Mouse (Mus musculus) spleen, postnatal 10 days (tissue): ENCODE results near the gene Ergic1.

Experiments used
- DNase-seq, 2 experiments: peaks; one replicate each; pipeline ENCODE4 v3.0.0; 2021 to 2022; ENCODE audit warnings: low spot score in 2 of 2

Ergic1 gene

DNA sequence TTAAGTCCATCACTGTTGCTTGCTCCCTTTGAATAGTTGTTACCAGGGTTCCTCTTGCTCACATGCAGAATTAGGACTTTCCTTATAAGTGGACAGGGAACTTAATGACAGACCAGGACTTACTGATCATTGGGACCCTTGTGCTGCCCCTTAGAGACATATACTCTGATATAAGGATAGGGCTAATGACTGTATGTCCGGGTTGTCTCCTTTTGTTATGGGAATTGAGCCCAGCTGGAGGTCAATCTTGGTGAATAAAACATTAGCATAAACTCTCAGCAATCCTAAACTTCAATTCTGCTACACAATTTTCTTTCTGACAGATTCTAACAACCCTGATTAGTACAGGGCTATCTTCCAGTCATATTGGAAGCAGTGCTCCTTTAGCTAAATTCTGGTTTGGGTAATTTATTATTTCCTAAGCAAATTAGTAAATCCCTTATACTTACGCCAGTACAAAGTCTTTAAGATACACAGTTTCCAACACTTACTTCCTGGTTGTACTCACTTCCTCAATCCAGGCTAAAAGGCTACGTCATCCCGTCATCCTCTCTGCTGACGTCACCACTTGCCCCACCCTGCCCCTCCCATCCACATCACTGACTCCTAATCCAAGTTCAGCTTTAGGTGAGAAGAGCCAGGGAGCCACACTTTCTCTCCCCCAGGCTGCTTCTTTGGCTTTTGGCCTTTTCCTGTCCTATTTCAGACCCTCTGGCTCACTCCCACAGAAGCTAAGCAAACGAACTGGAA lies 23.4 kb upstream of the Ergic1 start:
- DNase-seq = peak in 1 of 2 experiments; percentile 51

DNA sequence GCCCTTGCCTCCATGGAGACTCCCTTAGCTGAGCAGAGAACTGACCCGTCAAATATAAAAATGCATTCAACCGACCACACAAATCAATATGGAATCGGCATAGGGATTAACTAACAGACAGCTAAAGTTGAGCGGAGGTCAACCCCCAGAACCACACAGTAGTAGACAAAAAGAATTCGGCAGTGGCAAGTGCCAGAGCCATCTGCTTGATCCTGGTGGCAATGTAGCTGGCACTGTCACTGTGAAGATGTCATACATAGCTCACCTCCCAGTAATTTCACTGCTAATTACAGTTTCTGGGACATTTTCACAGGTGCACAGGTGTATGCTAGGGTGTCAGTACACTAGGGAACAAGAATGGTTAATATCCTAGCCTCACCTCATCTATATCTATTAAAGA lies 21.2 kb upstream of the Ergic1 start:
- no peak for DNase-seq

DNA sequence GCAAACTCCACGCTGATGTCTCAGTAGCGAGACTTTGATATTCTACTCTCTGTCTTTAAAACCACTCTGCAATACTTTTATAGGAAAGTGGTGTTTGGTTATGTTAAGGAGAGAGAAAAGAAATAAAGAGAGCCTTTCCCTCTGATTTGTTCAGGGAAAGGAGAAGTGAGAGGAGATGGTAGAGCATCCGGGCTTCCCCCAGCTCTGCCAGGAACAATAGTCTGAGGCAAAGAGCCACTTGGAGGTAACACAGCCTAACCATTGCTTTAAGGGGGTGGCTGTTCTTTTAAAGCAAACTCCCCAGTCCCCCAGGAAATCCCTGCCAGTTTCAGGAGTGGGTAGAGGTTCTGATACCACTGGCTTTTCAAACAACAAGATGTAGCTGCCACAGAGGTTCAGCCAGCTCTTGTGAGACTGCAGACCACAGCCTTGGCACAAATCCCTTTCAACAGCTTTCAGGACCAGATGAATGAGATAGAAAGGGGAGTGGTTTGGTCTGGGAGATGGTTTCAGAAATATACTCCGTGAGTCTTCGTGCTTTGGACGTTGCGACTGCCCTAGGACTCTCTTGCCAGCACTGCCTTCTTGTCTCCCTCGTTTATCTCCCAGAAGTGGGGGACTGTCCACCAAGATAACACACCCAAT lies 16.8 kb upstream of the Ergic1 start:
- DNase-seq = no peak

DNA sequence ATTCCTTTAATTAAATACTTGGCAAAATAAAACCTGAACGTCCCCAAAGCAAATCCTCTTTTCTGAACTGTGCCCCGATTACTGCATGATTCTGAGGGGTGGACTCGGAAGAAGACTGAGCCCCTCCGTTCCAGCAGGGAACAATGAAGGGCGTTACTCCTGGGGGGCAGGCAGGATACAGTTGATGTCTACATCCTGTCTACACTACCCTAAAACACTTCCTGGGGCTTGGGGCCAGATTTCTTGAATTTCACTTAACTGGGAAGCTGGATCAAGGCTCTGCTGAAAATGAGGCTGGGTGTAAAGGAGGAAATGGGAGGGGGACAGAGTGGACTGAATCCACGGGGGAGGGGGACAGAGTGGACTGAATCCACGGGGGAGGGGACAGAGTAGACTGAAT lies 13.5 kb upstream of the Ergic1 start:
- DNase-seq = no peak

DNA sequence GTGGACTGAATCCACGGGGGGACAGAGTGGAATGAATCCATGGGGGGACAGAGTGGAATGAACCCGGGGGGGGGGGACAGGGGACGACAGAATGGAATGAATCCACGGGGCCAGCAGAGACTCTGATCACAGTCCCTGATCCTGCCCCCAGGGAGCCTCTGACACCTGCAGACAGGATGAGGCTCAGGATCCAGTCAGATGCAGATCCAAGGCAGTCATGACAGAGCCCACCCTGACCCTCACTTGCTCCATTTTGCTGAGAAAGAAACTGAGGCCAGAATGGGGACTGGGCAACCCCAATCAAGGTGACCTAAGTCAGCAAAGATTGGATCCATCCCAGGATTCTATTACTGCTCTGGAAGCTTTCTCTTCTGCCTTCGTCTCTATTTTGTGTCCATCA lies 12.7 kb upstream of the Ergic1 start:
- DNase-seq = no peak

DNA sequence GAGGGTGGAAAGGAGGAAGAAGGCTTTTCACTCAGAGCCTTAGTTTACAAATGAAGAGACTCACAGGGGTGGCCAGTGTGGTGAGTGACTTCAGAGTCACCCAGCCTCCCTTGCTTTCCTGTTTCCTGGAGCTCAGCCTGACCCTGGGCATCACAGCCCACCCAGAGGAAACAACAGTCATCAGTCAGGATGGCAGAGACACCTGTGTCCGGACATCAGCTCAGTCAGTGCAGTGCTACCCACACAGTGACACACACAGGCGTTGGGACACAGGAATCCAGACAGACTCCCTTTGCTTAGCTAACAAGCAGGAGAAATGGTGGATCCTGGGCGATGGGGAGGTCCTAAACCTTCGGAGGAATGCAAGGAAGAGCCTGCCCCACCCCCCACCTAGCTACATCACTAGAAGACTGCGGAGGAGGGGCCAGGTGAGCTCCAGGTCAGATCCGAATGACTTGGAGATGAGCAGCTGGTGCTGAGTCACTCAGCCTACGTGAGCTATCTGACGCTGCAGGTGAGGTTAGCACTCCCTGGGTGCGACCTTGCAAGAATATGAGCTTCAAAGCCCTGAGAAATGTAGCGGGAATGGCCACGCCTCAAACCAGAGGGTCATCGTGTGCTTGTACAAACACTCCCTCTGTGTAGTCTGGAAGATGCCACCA lies 12.0 kb upstream of the Ergic1 start:
- no peak for DNase-seq

DNA sequence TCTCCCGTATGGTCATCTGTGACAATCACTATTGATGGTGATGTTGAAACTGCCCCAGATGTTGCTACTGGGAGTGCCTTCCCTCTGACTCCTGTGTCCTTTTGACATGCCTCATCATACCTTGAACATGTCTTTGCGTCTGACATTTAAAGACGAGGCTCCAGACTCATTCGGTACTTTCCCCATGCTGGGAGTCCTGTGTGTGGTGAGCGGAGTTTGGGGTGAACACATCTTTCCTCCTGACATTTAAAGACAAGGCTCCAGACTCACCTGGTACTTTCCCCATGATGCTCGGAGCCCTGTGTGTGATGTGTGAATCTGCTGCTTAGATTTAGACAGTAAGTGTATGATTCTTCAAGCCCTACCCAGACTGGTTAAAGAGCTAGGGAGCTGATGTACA lies 10.2 kb upstream of the Ergic1 start:
- no peak for DNase-seq

DNA sequence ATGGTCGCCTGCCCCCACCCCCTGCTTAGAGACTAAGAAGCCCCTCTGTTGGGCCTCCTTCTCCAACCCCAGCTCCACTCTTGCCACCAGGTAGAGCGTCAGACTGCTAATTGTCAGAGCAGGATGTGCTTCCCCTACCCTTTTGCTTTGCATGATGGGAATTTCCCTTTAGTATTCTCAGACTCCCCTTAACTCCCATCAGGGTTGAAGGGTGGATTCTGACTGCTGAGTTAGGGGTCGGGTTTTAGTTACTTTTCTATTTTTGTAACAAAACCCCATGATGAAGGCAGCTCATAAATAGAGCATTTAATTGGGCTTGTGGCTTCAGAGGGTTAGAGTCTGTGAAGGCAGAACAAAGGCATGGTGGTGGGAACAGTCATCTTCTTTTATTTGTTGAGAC lies 8.3 kb upstream of the Ergic1 start:
- no peak for DNase-seq

DNA sequence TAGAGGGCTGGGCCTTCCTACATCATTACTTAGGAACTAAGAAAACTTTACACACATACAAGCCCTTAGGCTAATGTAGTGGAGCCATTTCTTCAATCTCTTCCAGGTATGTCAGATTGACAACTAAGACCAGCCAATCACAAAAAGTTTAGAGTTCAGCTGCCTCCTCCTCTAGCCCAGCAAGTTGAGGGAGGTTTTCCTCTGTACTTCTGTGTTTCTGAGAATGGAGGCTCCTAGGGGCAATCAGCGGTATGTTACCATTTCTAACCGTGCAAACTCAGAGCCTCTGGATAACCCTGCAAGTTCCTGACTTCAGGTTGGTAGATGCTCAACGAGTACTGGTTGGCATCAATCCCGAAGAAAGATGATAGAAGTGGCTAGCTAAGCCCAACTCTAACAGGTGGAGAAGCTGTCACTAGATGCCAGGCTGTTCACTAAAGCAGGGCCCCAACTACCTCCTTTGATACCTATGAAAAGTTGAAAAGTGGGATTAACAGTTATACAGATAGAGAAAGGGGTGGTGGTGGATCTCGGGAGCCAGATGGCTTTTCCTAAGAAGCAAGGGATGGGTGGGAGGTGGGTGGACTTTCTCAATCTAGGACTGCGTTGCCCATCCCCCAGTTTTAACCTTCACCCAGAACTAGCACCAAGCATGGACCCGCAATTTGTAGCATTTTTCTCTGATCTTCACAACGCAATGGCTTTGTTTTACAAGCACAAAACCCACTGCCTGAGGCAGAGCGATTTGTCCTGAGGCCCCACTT lies 581 bp upstream of the Ergic1 start:
- no peak for DNase-seq

DNA sequence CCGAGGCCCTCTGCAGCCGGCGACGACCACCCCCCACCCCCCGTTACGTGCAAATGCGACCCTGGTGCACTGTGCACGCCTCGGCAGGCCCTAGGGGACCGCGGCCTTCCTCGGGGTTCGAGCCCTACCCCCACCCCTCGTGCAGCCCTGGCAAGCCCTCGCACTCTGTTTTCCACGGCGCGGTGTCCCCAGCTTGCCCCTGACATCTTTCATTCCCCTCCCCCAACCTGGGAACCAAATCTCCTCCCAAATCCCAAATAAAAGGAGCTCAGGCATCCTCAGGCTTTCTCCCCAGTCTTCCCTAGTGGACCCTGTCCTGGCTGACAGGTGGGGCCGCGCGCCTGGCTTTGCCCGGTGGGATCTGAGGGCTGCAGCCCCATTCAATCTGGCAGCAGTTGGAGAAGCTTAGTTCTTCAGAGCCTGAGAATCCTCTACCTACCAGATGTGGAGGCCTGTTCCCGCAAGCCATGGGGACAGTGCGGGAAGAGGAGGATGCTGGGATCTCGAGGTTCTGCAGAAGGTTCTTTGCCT lies 427 bp downstream of the Ergic1 start, which contains the start of gene Dusp1:
Gene Dusp1, minus strand, starts transcription at position 478 of the 531 bp plus-strand sequence.
- no peak for DNase-seq

DNA sequence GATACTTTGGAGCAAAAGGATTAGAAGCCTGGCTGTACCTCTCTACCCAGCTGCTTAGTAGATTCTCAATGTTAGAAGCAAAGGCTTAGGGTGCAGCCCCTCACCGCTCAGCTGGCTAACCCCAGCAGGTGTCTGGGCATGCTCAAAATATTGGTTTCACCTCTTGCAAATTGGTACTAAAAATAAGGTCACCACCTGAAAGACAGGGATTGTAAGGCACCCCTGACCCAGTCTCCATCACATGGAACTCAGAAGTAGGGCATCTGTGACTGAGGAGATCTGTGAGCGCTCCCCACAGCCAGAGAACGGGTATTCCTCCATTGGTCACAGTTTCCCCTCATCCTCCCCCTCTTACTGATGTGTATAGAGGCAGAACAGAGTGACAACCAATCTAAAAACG lies 1.0 kb downstream of the Ergic1 start:
- DNase-seq = no peak

DNA sequence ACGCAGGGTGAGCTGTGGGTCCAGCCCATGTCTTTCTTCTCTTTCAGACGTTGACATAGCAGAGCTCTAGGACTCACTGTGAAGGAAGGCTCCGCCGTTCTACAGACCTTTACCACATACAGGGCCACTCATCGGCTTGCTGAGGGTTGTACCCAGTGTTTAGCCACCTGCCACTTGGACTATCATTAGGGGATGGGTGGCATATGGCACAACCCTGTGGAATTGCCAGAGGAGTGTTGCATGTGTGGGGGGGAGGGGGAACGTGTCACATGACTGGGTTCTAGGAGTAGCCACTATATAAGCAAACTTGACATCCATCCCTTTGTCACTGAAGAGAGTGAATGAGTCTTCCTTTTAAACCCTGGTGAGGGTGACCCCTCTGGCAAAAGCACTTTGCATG lies 2.2 kb downstream of the Ergic1 start:
- DNase-seq = no peak

DNA sequence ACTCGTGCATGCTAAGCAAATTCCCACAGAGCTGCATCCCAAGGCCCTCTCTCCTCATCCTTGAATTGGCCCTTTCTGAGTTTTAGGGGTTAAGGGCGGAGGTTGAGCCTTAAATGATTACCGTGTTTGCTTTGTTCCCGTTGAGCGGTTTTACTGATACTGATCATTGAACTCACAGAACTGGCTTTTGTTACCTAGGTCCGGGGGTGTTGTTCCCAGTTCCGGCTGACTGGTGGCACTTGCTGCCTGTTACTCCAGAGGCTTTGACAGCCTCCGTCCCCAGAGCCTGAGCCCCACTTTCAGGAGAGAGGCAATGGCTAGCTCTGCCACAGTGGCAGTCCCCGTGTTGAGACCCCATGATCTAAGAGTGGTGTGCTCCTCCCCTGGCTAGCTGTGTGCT lies 3.1 kb downstream of the Ergic1 start:
- no peak for DNase-seq

DNA sequence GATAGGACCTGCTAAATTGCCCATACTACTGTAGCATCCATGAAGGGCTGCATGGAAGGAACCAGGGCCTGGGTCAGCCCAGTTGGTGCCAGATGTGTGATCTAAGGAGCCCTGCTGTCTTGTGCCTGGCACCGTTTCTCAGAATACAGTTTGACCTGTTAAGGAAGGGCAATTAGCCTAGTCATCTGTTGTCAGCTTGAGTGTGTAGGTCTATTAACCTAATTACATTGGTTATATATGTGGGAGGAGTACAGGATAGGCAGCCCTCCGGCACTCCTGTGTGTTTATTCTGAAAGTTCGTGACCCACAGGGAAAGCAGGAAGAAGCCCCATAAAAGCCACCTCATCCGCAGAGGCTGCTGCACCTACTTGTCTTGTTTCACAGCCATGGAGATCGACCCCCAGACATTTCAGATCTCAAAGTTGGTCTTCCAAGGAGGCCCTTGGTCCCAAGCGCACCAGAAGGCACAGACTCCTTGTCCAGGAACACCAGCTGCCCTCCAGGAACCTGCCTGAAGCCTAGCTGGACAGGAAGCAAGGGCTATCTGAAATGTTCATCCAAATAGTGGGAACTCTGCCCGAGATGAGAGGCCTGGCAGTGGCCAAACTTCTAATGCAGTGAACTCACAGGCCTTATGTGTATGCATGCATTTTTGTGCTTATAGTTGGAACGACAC lies 6.0 kb downstream of the Ergic1 start:
- no peak for DNase-seq

DNA sequence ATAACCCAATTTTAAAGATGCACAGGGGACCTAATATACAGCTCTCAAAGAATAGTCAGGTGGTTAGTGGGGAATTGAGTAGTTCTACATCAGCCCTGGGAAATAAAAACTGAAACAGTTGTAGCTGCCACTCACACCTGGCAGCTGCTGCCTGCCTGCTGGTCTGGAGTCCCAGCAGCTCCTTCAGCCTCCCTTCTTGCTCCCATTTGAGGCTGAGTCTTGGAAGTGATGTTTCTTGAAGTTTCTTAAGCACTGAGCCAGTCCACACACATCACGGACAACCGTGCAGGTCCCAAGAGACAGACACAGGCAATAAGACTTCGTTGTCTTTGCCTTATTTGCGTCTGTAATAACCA lies 6.5 kb downstream of the Ergic1 start:
- no peak for DNase-seq

DNA sequence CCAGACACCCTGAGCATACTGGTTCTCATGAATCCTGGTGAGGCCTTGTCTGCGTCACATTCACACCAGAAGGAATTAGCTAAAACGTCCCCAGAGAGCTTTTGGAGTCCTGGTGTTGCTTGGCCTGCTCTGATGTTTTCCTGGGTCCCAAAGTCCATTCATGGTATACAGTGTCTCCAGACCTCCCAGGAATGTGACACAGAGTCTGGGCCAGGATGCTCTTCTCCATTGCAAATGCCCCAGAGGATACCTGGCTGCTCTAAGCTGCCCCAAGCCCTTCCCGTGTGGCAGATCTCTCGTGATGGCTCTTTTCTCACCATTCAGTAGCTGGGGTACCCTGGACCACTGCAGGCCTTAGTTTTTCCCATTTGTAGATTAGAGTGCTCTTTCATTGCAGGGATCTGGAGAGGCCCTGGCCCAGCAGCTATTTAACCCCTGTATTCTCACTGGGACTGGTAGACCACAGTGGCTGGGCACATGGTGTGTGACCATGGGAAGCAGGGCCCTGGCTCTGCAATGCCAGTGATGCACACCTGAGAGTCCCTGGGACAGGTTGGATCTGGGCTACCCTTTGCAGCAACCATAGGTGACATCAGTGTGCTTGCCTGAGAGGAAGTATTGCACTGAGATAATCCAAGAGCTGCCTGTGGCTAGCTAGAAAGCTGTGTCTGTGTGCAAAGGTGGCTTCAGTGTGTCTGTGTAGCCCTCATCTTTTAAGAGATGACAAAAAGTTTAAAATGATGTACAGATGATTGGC lies 8.5 kb downstream of the Ergic1 start:
- DNase-seq = no peak

DNA sequence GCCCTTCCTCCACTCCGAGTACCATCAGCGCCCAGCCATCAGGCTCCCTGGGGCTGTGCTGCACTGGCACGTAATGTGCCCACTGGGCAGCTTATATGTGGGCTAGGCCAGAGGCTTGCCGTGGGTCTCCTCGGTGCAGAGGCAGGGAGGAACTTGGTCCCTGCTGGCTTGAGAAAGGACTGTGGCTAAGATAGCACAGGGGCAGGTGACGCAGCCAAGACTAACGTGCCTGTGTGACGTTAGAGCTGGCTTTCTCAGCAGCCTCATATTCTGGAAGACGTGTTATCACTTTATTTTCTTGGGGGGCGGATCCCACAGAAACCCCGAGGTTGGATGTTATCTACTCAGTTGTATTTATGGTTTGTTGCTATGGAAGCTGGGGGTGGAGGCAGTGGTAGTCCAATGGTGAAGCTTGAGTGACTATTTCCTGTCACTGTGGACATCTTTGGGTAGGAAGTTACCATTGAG lies 9.4 kb downstream of the Ergic1 start:
- DNase-seq = no peak

DNA sequence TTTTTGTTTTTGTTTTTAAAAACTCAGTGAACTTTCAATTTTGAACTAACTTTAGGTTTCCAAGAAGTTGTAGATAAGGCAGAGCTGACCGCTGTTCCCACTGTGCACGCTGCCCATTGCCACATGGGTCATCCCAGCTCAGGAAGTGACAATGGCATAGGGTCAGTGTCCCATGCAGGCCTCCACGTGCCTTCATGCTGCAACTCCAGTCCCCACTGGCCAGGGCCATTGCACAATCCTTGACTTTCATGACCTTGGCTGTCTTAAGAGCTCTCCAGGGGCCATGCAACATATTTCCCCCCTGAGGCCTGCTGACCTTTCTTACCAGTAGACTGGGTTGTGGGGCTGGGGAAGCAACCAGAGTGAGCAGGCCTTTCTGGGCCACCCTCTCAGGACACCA lies 10.1 kb downstream of the Ergic1 start:
- DNase-seq = no peak

DNA sequence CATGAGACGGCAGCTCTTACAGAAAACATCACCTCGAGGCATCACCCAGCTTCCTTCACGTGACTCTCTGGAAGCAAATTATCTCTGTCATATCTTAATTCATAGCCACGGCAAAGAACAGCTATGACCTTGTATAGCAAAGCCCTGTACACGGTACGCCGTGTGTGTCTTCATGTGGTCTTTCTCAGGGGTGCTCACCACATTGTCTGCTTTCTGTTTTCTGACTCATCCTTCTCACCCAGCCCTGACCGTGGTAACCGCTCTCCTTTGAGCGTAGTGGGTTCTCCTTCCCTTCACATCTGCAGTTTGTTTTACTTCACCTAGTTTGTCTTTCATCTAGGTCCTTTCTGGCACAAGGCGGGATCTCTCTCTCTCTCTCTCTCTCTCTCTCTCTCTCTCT lies 11.0 kb downstream of the Ergic1 start:
- DNase-seq = no peak

DNA sequence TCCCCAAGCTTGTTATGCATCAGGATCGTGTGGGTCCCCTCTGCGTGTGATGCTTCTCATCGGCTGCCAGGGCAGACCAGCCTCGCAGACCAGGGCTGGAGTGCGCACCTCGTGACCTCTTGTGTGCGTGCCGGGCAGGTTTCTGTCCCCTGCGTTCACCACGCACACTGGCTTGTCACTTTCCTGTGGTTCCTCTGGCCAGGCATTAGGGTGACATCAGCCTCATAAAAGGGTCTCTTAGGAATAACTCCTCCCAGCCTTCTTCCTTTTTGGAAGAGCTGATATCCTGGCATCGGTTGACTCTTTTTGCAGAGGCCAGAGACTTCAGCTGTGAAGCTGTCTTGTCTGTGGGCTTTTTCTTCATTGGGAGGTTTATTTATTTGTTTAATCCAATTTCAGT lies 12.8 kb downstream of the Ergic1 start:
- DNase-seq = no peak

DNA sequence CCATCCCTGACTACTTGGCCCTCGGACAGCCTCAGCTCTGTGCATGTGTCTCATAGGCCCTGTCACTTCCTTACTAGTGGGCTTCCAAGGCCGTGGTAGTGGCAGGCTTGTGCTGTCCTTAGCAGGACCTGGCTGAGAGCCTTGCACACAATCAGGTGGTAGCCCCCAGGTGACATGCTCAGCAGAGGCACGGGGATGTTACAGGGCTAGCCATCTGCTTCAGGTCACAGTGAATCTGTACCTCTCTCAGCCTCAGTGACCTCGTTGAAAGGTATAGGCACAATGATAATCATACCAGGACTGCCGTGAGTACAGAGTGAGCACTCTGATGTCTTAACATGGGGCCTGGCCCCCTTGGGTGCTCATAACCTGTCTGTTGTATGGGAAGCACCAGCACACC lies 13.4 kb downstream of the Ergic1 start:
- DNase-seq = no peak
